Mouse (Mus musculus): ENCODE data around the gene Kcnj11. TPM values are rescaled to one million over a fixed set of nuclear protein-coding genes. Genes with fewer than 3 reads are reported as not detected.

Gene Kcnj11
- polyA plus RNA-seq, 1 experiment from 2014 or later, result 0.18 TPM

DNA sequence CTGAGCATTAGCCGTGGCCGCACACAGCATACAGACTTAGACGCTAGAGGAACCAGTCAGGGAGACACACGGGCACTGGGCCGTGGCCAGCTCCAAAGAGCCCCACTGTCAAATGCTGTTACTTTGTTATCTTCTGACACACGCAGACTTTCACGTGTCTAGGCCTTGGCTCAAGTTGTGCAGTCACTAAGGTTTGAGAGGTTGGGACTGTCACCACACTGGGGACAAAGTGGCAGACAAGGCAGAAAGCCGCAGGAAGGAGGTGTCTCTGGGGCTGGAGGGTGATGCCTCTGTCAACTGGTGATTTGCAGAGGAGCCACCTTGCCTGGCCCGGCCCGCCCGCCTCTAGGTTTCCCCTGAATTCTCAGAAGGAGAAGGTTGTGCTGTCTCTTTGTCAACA is 24.8 kb upstream of the Kcnj11 start:
- no peak overlapping the region for H3K27ac ChIP-seq
- H3K9ac ChIP-seq, result no peak overlapping the region
- no peaks in the 10 kb centered on the region; the same call in 1 of the 2 replicates for H3K4me1 ChIP-seq
- no peaks in the 10 kb centered on the region for H3K9me3 ChIP-seq
- no peaks in the 10 kb centered on the region for H3K36me3 ChIP-seq
- WGBS, result 88% methylated on average over 11 of the region's 11 CpGs
- no peak for ATAC-seq (ENCODE audit: low FRiP score, low read depth)
- no peak overlapping the region for H3K4me2 ChIP-seq (replicated peaks)
- no peaks in the 10 kb centered on the region for H3K27me3 ChIP-seq
- H3K4me3 ChIP-seq, result no peak overlapping the region

DNA sequence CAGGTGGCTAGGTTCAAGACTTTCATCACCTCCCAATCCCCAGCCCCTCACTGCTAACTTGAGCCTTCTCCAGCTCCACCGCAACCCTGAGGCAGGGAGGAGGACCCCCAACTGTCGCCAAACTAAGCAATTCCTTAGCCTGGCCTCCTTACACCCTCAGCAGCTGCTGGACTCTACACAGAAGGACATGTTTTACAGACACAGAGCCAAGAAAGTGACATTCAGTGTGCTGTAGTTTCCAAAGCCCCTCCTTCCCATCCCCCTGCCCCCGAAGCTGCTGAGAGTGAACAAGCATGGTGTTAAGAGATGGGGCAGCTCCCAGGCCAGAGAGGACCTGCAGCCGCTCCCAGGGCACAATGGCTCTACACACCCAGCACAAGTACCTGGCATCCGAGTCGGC is 23.9 kb upstream of the Kcnj11 start:
- WGBS, result 67% methylated on average over 6 of the region's 6 CpGs
- no peak overlapping the region for H3K9ac ChIP-seq
- no peak overlapping the region for H3K4me3 ChIP-seq
- no peaks in the 10 kb centered on the region for H3K27me3 ChIP-seq
- ATAC-seq (ENCODE audit: low FRiP score, low read depth), result no peak
- H3K9me3 ChIP-seq, result no peaks in the 10 kb centered on the region
- no peak overlapping the region for H3K4me2 ChIP-seq (replicated peaks)
- H3K4me1 ChIP-seq, result no peaks in the 10 kb centered on the region; the same call in 1 of the 2 replicates
- no peak overlapping the region for H3K27ac ChIP-seq
- no peaks in the 10 kb centered on the region for H3K36me3 ChIP-seq

DNA sequence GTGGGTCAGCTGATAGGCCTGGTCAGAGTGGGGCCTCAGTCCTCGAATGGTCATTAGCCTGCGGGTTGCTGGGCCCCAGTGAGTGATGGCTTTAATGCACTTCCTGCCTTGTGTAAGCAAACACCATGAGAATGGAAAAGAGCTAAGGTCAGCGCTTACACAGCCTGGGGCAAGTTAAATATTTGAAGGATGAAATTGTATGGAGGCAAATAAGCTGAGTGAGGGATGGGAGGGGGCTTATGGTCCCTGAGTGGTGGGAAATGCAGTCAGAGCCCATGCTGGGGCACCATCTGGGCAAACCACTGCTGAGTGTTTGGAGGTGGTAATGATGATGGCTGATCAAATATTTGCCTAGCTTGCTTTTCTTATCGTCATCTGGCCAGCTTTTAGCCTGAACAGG is 22.4 kb upstream of the Kcnj11 start:
- Histone ChIP-seq H3K27me3 (no peaks in the 10 kb centered on the region), H3K4me1 (no peaks in the 10 kb centered on the region; the same call in 1 of the 2 replicates), H3K27ac (no peak overlapping the region; the same call in 1 of the 2 replicates), H3K4me3 (no peak overlapping the region), H3K4me2 (replicated peaks) (no peak overlapping the region), H3K9me3 (no peaks in the 10 kb centered on the region), H3K36me3 (no peaks in the 10 kb centered on the region), H3K9ac (no peak overlapping the region)
- ATAC-seq (ENCODE audit: low FRiP score, low read depth), result no peak
- 33% methylated on average over 4 of the region's 4 CpGs for WGBS

DNA sequence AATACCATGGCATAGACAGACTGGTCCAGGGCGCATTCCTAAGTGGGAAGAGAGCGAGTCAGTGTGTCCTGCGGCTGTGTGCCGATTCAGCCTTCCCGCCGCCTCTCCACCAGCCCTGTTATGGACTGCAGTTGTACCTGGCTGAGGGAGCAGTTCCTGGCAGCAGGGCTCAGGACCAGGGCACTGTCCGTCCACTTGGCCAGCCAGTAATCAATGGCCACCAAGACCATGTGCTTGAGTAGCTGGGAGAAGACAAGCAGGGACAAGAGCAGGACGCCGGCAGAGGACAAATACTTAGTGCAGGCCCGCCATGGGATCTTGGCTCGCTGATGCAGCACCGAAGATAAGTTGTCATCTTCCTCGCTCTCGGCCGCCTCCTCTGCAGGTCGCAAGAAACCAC is 16.5 kb upstream of the Kcnj11 start:
- H3K4me1 ChIP-seq, result peaks cover 8% of the 10 kb centered on the region
- 92% methylated on average over 16 of the region's 16 CpGs for WGBS
- H3K27me3 ChIP-seq, result no peaks in the 10 kb centered on the region
- H3K4me3 ChIP-seq, result no peak overlapping the region
- ATAC-seq (ENCODE audit: low FRiP score, low read depth), result no peak
- H3K27ac ChIP-seq, result no peak overlapping the region
- no peak overlapping the region for H3K4me2 ChIP-seq (replicated peaks)
- H3K9me3 ChIP-seq, result no peaks in the 10 kb centered on the region
- H3K9ac ChIP-seq, result no peak overlapping the region
- H3K36me3 ChIP-seq, result no peaks in the 10 kb centered on the region

DNA sequence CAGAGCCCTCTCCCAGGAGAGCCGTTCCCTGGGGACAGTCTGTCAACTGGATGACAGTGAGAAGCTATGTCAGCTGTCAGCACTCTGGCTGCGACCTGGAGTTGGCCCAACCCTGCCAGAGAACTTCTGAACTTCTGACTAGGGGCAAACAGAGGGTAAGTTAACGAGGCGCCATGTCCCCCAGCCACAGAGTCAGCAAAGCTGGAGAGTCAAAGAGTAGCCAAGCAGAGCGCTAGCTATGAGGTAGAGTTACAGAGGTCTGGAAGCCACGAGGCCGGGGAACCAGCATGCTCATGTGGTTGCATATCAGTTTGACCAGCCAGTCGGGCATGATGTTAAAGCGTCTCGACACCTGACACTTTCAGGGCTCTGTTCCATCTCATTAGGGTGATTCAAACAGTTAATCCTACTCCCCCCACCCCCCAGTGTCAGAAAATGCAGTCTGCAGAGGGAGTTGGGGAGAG is 15.6 kb upstream of the Kcnj11 start:
- ATAC-seq (ENCODE audit: low FRiP score, low read depth), result no peak
- H3K27me3 ChIP-seq, result no peaks in the 10 kb centered on the region
- H3K9ac ChIP-seq, result no peak overlapping the region
- no peaks in the 10 kb centered on the region for H3K36me3 ChIP-seq
- WGBS, result 42% methylated on average over 10 of the region's 10 CpGs
- H3K9me3 ChIP-seq, result no peaks in the 10 kb centered on the region
- H3K27ac ChIP-seq, result no peak overlapping the region
- H3K4me2 ChIP-seq (replicated peaks), result no peak overlapping the region
- H3K4me1 ChIP-seq, result peaks cover 15% of the 10 kb centered on the region
- H3K4me3 ChIP-seq, result no peak overlapping the region

DNA sequence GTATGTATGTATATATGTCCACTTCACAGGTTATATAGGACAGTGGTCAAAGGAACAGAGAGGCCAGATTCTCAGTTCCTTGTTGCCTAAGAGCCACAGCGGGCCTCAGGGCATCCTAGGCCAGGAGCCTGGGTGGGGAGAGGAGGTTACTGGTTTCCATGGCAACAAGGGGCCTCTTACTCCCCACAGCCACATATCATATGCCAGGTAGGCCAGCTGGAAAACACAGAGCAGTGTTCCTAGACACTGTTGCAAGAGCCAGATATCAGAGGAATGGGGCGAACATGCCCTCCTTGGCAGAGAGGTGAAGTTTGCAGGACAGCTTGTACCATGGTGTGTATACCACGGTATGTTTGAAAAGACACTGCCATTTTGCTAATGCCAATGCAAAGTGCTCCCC is 12.9 kb upstream of the Kcnj11 start:
- H3K9ac ChIP-seq, result no peak overlapping the region
- H3K4me1 ChIP-seq, result peaks cover 16% of the 10 kb centered on the region
- H3K27me3 ChIP-seq, result no peaks in the 10 kb centered on the region; the same call in 1 of the 2 replicates
- H3K27ac ChIP-seq, result no peak overlapping the region
- 69% methylated on average over 3 of the region's 3 CpGs for WGBS
- no peak overlapping the region for H3K4me2 ChIP-seq (replicated peaks)
- H3K36me3 ChIP-seq, result no peaks in the 10 kb centered on the region
- H3K9me3 ChIP-seq, result no peaks in the 10 kb centered on the region
- H3K4me3 ChIP-seq, result no peak overlapping the region
- ATAC-seq (ENCODE audit: low FRiP score, low read depth), result no peak

DNA sequence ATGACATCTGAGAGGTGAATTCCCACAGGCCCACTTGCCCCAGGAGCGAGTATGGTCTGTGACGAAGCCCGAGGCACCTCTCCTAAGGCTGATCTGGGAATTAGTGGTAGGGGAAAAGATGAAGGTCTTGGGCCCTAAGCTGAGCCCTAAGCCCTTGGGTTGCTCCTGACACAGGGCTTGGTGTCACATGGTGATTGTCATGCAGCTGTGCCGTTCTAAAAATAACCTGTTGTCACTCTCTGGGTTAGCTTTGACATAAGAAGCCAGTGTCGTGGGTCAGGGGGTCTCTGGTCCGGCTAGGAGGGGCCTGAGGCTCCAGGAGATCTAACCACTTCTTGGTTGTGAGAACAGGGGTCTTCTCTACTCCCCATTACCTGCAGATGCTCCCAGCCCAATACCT is 11.4 kb upstream of the Kcnj11 start:
- no peaks in the 10 kb centered on the region; the same call in 1 of the 2 replicates for H3K27me3 ChIP-seq
- H3K9ac ChIP-seq, result no peak overlapping the region
- H3K36me3 ChIP-seq, result no peaks in the 10 kb centered on the region
- no peak overlapping the region for H3K27ac ChIP-seq
- peaks cover 16% of the 10 kb centered on the region for H3K4me1 ChIP-seq
- no peak overlapping the region for H3K4me2 ChIP-seq (replicated peaks)
- no peaks in the 10 kb centered on the region for H3K9me3 ChIP-seq
- ATAC-seq (ENCODE audit: low FRiP score, low read depth), result no peak
- H3K4me3 ChIP-seq, result no peak overlapping the region
- WGBS, result 65% methylated on average over 6 of the region's 6 CpGs

DNA sequence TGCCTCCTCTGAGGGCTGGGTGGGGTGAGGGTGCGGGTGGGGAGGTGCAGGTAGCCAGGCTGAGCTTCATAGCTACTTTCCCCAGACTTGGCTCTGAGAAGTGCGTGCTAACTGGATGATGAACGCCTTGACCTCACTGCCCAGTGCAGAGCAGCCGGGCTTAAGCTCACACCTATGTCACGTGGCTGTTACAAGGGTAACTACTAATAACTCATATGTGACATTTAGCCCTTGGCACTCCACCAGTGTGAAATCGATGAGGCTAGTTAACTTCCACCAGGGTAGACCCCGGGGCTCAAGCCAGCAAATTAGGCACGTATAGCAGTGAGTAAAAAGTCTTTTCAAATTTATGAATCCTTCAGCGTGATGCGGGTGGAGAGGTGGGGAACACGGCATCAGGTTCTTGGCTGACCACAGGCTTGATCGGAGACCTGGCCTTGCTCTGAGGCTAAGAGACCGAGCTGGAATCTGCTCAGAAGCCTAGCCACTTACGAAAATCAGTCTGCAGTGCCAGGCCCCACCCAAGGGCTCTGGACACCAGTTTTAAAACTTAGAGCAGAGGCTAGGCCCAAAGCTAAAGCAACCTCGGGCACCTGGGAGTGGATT is 10.8 kb upstream of the Kcnj11 start:
- Histone ChIP-seq H3K9ac (no peak overlapping the region), H3K4me3 (no peak overlapping the region), H3K9me3 (no peaks in the 10 kb centered on the region), H3K4me2 (replicated peaks) (no peak overlapping the region), H3K36me3 (no peaks in the 10 kb centered on the region), H3K4me1 (peaks cover 16% of the 10 kb centered on the region), H3K27ac (no peak overlapping the region), H3K27me3 (no peaks in the 10 kb centered on the region; the same call in 1 of the 2 replicates)
- no peak for ATAC-seq (ENCODE audit: low FRiP score, low read depth)
- WGBS, result 57% methylated on average over 15 of the region's 15 CpGs

DNA sequence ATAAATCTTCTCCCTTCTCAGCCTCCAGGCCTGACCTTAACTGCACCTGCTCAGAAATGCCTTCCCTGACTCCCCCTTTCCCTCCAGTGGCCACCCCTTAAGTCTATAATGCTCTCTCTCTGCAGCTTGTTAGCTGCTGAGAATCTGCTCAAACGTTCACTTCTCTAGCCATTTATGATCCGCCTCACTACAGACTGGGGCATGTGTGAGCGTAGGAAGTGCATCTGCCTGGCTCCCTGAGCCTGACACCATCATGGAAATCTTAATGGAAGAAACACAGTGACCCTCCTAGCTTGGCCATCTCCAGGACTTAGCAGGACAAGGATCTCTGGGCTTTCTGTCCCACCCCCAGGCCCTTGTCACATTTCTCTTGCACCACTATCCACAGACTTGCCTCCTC is 9.5 kb upstream of the Kcnj11 start:
- Histone ChIP-seq H3K9ac (no peak overlapping the region), H3K4me1 (peaks cover 16% of the 10 kb centered on the region), H3K9me3 (no peaks in the 10 kb centered on the region), H3K36me3 (no peaks in the 10 kb centered on the region), H3K4me3 (no peak overlapping the region), H3K27me3 (no peaks in the 10 kb centered on the region; the same call in 1 of the 2 replicates), H3K27ac (no peak overlapping the region), H3K4me2 (replicated peaks) (no peak overlapping the region)
- ATAC-seq (ENCODE audit: low FRiP score, low read depth), result no peak
- WGBS, result 55% methylated on average over 3 of the region's 3 CpGs

DNA sequence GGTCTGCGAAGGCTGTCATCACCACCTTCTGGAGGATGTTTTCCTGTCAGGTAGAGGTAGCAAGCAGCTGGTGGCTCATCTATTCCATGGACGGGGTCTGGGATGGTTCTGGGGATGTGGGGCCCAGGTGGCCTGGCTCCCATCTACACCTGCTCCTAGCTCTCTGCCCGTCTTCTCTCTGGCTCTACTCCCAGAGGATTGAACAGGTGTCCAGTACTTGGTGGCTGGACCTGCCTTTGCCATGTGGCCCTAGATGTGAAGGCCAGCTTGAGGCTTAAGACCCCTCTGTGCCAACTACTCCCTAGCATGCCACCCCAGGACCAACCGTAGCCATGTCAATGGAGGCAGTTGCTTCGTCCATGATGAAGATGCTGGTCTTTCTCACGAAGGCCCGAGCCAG is 4.9 kb upstream of the Kcnj11 start:
- H3K4me3 ChIP-seq, result no peak overlapping the region
- 90% methylated on average over 7 of the region's 7 CpGs for WGBS
- H3K9ac ChIP-seq, result no peak overlapping the region
- no peaks in the 10 kb centered on the region for H3K36me3 ChIP-seq
- H3K9me3 ChIP-seq, result no peaks in the 10 kb centered on the region
- no peaks in the 10 kb centered on the region for H3K4me1 ChIP-seq
- H3K4me2 ChIP-seq (replicated peaks), result no peak overlapping the region
- ATAC-seq (ENCODE audit: low FRiP score, low read depth), result no peak
- no peak overlapping the region for H3K27ac ChIP-seq
- H3K27me3 ChIP-seq, result peaks cover 10% of the 10 kb centered on the region

DNA sequence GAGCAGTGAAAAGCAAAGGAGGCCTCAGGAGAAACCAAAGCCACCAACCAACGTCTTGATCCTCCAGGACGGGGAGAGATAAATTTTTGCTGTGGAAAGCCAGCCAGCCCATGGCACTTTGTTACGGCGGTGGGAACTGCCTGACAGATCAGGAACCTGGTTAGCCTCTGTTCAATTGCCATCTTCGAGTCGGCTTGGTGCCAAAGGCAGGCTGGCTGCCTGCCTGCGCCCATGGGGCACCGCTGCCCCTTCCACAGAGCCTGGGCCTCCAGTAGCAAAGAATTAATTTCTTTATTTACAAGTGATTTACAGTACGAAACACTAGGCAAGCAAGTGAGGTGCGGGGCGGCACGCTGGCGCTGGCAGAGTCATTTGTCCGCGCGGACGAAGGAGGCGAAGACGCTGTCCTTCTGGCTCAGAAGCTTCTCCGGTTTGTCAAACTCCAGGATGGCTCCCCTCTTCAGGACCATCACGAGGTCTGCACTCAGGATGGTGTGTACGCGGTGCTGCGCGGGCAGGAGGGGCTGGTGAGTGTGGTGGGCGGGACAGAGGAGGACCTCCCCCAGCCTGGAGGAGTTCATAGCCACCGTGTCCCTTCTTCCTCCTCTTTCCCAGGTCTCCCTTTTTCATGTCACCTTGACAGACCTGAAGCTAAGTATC is 3.8 kb upstream of the Kcnj11 start:
- no peaks in the 10 kb centered on the region for H3K36me3 ChIP-seq
- no peaks in the 10 kb centered on the region for H3K9me3 ChIP-seq
- H3K9ac ChIP-seq, result 0 out of 2 replicates have a peak overlapping the region, but pooled peaks have one; percentile 8
- no peak overlapping the region for H3K4me3 ChIP-seq
- H3K27me3 ChIP-seq, result peaks cover 21% of the 10 kb centered on the region
- ATAC-seq (ENCODE audit: low FRiP score, low read depth), result no peak
- no peak overlapping the region for H3K4me2 ChIP-seq (replicated peaks)
- H3K4me1 ChIP-seq, result no peaks in the 10 kb centered on the region
- H3K27ac ChIP-seq, result no peak overlapping the region
- WGBS, result 84% methylated on average over 27 of the region's 27 CpGs

DNA sequence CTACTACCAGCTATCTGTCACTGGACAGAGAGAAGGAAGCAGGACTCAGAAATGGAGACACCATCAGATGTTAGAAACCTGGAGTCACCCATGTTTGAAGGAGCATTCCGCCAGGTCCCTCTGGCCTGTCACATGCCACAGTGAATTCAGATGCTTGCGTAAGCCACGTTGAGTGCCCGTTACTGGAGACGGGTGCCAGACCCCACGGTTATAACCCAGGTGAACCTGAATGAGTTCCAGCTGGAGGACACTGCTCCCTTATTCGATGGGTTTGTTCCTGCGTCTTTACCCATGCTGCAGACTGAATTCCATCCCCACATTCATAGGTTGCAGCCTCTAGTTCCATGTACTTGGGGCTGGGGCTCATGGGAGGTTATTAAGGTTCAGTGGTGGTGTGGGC is 3.2 kb upstream of the Kcnj11 start:
- no peak overlapping the region for H3K27ac ChIP-seq

More for the DNA sequence above, 3.2 kb upstream of the Kcnj11 start:
- no peak overlapping the region for H3K9ac ChIP-seq
- H3K9me3 ChIP-seq, result no peaks in the 10 kb centered on the region
- no peak for ATAC-seq (ENCODE audit: low FRiP score, low read depth)
- H3K27me3 ChIP-seq, result peaks cover 27% of the 10 kb centered on the region
- no peak overlapping the region for H3K4me2 ChIP-seq (replicated peaks)
- no peaks in the 10 kb centered on the region for H3K4me1 ChIP-seq
- no peaks in the 10 kb centered on the region for H3K36me3 ChIP-seq
- WGBS, result 67% methylated on average over 8 of the region's 8 CpGs
- no peak overlapping the region for H3K4me3 ChIP-seq
